Mouse (Mus musculus) inflammation-experienced regulatory T-cells, adult 6 months (primary cell): Measurements from ENCODE around the gene Idua. TPM values are rescaled to one million over a fixed set of nuclear protein-coding genes. Genes with fewer than 3 reads are reported as not detected.

Experiments
- ATAC-seq: one replicate; pipeline ENCODE4 v1.8.0; 2017
- polyA plus RNA-seq, 3 experiments: library from polyadenylated mRNA; unstranded; fragments of 100-300 nt; shearing (Covaris generic); gene quantifications; one replicate each; pipeline ENCODE4 v1.2.1; 2017

Idua gene
- polyA plus RNA-seq, 3 experiments from 2014 or later = 13.1 to 17.8 (median 13.5) TPM

DNA sequence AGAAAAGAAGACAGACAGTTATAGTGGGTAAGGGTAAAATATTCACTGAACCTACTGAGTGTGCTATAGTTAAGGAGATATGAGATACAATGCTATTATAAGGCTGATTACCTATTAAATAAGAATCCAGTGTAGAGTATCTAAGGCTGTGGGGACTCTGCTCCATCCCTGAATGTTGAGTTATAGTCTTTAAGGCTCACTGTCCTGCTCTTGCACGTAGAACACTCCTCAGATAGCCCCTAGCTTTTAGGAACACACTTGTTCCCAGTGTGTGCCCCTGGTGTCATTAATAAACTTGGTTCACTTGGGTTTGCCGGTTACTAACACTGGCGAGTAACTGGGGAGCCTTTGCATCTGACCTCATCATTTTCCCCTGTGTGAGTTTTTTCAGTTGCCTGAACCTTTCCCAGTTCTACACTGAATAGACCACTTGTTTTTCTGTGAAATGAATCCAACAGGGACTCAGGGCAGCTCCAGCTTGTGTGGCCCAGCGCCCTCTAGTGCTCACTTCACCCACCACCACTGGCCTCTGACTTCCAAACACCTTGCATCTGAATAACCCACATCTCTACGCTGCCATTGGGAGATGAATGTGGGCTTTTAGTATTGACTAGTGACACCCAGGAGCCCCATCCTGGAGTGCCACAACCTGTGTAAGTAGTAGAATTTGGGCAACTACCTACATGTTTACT is 66.6 kb downstream of the Idua start:
- ATAC-seq = peak; percentile 58

DNA sequence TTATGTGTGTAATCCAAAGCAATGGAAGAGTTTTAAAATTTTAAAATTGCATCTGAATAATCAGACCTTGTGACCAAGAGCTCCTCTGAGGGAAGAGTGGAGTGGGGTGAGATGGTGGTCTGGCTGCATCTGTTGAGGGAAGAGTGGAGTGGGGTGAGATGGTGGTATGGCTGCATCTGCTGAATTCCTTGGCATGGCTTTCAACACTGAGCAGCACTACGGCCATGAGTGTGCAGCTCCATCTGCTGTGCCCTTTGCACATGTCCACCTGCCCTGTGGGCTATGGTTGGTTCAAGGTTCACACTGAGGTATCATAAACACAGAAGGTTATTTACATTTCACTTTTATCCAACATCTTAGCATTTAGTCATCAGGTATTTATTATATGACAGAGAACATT is 67.3 kb downstream of the Idua start:
- ATAC-seq = no peak

Other genes starting within 250 kb of the Idua start
- 100 to 1,000 TPM; 180 to 317 (median 253) TPM for gene Atp5k, start 225.9 kb upstream of the Idua start, polyA plus RNA-seq
- gene Mfsd7a, start 211.4 kb upstream of the Idua start, polyA plus RNA-seq = not detected
- 1 to 10 TPM; 3.5 to 5.8 (median 4.9) TPM for gene Pcgf3, start 199.1 kb upstream of the Idua start, polyA plus RNA-seq
- gene Cplx1, start 110.3 kb upstream of the Idua start, polyA plus RNA-seq = not detected
- gene Gak, start 30.6 kb upstream of the Idua start, polyA plus RNA-seq = 10 to 100 TPM; 59.8 to 74.7 (median 70.1) TPM
- 10 to 100 TPM; 26.7 to 40.8 (median 39.5) TPM for gene Tmem175, start 30.6 kb upstream of the Idua start, polyA plus RNA-seq
- gene Dgkq, start 9.3 kb downstream of the Idua start, polyA plus RNA-seq = 1 to 10 TPM; 2.1 to 7.7 (median 4.7) TPM
- gene Slc26a1, start 15.2 kb downstream of the Idua start, polyA plus RNA-seq = under 1 TPM in 2 of 3 experiments, not detected in 1; 0.16 to 0.78 TPM
- gene Fgfrl1, start 32.1 kb downstream of the Idua start, polyA plus RNA-seq = under 1 TPM in 1 of 3 experiments, not detected in 2; 0.32 TPM
- gene Rnf212, start 114.7 kb downstream of the Idua start, polyA plus RNA-seq = not detected
- gene Tmed11, start 135.0 kb downstream of the Idua start, polyA plus RNA-seq = not detected
- not detected for gene Vmn2r8, start 148.5 kb downstream of the Idua start, polyA plus RNA-seq
- under 1 TPM in 1 of 3 experiments, not detected in 2; 0.13 TPM for gene Vmn2r9, start 192.3 kb downstream of the Idua start, polyA plus RNA-seq